Mouse (Mus musculus) heart, postnatal 4 days (tissue): ENCODE results near the gene Fgg. TPM values are rescaled to one million over a fixed set of nuclear protein-coding genes. Genes with fewer than 3 reads are reported as not detected.

Experiments used
- DNase-seq: peaks from one replicate; pipeline ENCODE4 v3.0.0; 2021
- total RNA-seq, 2 experiments: library from RNA; stranded (reverse); gene quantifications; 2 replicates each; pipeline ENCODE4 v1.2.3; 2021

Gene Fgg
- total RNA-seq, 2 experiments from 2014 or later = 0.16 to 0.36 TPM

DNA sequence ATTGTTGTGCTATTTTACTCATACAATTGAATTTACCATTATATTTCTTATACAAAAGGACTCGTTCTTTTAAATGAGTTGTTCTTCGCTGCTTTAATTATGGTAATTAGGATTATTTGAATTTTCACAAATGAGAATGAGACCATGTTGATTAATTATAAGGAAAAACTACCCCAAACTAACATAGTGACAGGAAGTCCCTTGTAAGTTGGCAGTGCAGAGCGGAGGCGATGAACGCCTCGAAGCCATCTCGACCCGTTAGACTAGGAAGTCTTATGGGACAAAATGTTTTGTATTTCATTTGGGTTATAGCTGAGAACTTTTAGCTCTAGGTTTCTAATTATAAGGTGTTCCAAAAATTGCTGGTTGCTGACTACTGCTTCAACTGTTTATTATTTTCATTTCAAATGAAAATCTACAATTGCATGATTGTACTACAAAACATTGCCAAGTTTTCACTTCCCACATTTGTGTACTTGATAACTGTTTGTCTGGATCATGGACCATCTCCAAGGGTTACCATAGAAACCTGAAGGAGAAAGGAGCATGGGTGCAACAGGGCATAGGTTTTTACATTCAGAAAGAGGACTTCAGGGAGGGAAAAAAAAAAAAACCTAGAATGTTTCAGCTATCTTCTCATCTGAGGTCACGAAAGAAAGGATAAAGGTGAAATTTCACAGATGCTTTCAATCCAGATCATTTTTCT lies 20.2 kb downstream of the Fgg start:
- DNase-seq = no peak

GRCm38 (mm10) chr3:83030331-83030730 lies 22.8 kb downstream of the Fgg start:
- DNase-seq = no peak

- no peak for DNase-seq
Observed at GRCm38 (mm10) chr3:83032746-83033308, 25.3 kb downstream of the Fgg start.

- DNase-seq = no peak
Observed at GRCm38 (mm10) chr3:83033801-83034200, 26.3 kb downstream of the Fgg start.

DNA sequence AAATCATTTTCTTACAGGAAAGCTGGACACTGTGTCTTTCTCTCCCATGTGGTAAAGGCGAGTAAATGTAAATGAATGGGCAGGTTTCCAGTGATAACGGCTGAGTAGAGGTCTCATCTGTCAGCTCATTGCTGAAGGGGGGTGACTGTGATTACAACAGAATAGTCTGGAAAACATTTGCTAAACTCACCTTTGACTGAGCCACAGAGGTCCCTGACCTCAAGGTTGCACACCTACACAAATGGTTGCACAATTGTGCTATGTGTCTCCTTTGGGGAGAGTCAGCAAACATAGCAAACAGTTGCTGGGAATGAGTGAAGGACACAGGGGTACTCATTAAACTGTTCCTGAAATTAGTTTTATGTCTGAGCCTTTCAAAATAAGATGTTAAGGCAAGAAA lies 31.3 kb downstream of the Fgg start:
- DNase-seq = no peak

GRCm38 (mm10) chr3:83039666-83040065 lies 32.1 kb downstream of the Fgg start:
- DNase-seq = no peak

GRCm38 (mm10) chr3:83042451-83042850 lies 34.9 kb downstream of the Fgg start:
- no peak for DNase-seq

GRCm38 (mm10) chr3:83046649-83047048 lies 39.1 kb downstream of the Fgg start:
- no peak for DNase-seq

GRCm38 (mm10) chr3:83049680-83050079 lies 42.2 kb downstream of the Fgg start, which contains the start of gene Fgb:
Gene Fgb (minus strand): TSS chr3:83049863.
- no peak for DNase-seq

DNA sequence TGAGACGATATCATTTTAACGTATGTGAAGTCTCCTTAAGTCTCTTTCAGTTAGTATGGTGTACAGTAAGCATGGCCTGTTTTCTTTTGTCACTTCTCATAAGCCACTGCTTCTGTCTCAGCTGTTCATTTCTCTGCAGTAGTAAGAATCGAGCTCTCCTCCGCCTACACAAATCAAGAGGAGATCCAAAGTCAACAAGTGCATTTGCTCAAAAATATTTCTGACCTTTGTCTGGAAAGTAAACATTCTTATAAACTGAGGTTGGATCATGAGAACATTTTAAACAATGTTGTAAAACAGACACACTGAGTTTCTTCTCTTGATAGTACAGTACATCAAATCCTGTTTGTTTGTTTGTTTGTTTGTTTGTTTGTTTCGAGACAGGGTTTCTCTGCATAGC lies 43.1 kb downstream of the Fgg start:
- DNase-seq = no peak

DNA sequence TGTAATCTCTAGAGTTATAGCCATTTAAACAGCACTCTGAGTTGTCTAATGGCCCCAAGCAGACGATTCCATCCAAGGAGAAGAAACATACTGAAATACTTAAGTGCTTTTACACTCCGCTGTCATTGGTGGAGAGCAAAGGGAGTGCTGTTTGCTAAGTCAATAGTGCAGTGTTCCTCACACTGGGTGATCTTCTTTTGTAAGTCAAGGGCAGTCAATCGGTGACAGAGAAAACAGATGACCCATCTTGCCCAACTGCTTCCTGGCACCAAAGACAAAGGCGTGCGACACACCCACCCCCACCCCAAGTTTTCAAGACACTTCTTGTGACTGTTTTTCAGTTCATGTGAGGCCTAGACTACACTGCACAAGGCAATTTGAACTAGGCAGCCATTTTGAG lies 44.6 kb downstream of the Fgg start:
- DNase-seq = no peak

DNA sequence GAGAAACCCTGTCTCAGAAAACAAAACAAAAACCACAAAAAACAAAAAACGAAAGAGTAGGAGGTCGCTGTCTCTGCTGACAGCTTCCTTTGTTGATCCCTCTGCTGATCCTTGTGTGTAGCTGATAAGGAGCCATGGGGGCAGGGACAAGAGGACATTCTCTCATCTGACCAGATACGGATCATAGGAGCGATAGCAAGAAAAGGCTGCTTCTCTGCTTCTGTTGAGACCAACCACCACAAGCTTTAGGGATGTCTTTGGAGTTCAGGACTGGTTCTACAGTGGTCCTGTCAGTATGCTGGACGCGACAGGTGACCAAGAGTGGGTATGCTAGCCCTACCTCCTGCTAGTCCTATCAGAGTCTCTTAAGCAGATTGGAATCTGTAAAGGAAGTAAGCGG lies 45.6 kb downstream of the Fgg start:
- no peak for DNase-seq

DNA sequence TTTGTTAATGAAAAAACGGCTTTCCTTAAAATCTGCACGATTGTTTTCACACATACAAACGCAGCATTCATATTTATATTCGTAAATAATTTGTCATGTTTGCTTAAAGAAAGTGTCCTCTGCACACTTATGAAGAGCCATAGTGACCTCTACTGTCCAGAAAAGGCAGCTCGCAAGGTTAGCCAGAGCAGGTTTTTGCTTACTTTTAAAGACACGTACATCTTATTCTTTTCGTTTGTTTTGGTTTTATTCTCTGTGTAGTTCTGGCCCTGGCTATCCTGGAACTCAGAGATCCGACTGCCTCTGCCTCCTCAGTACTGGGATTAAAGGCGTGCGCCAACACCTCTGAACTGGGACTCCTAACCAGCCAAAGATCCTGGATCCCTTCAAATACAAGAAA lies 46.2 kb downstream of the Fgg start:
- DNase-seq = peak; percentile 49

GRCm38 (mm10) chr3:83054759-83055158 lies 47.2 kb downstream of the Fgg start:
- DNase-seq = no peak

GRCm38 (mm10) chr3:83055281-83056038 lies 47.9 kb downstream of the Fgg start, which contains the start of gene Plrg1:
Gene Plrg1 (plus strand): TSS chr3:83055522.
- DNase-seq = peak; percentile 100

GRCm38 (mm10) chr3:83057046-83057445 lies 49.5 kb downstream of the Fgg start:
- no peak for DNase-seq

Other genes with a start within 250 kb of the Fgg start
- gene Rbm46, start 131.2 kb upstream of the Fgg start, total RNA-seq = 1 to 10 TPM in 1 of 2 experiments, under 1 TPM in 1; 0.64 to 1.6 TPM
- under 1 TPM; 0.16 to 0.19 TPM for gene Lrat, start 103.8 kb upstream of the Fgg start, total RNA-seq
- under 1 TPM; 0.11 to 0.21 TPM for gene Fga, start 18.4 kb downstream of the Fgg start, total RNA-seq
- gene Fgb, start 42.1 kb downstream of the Fgg start, total RNA-seq = under 1 TPM in 1 of 2 experiments, not detected in 1; 0.12 TPM
- gene Plrg1, start 47.8 kb downstream of the Fgg start, total RNA-seq = 10 to 100 TPM; 34.9 to 37.4 TPM
- 1 to 10 TPM; 1.2 to 1.3 TPM for gene Dchs2, start 120.2 kb downstream of the Fgg start, total RNA-seq